Mouse (Mus musculus) limb, embryonic 10.5 days (tissue): Measurements from ENCODE around the gene Tbc1d30. TPM values are rescaled to one million over a fixed set of nuclear protein-coding genes. Genes with fewer than 3 reads are reported as not detected.

Experiments used
- DNase-seq: peaks from one replicate; pipeline ENCODE4 v3.0.0-alpha.2; 2017; ENCODE audit warnings: low spot score
- H3K27ac ChIP-seq: fragments of 300-500 bp; sonication (generic); 2 replicates; pipeline ENCODE4 v1.5.1; 2016; ENCODE audit warnings: mild to moderate bottlenecking
- H3K27me3 ChIP-seq: fragments of 300-500 bp; sonication (generic); 2 replicates; pipeline ENCODE4 v1.6.1; 2016; ENCODE audit warnings: low read depth, mild to moderate bottlenecking; ENCODE audit not compliant: poor library complexity, severe bottlenecking
- H3K36me3 ChIP-seq: fragments of 300-500 bp; sonication (generic); 2 replicates; pipeline ENCODE4 v1.6.1; 2016; ENCODE audit warnings: mild to moderate bottlenecking, moderate library complexity
- H3K4me1 ChIP-seq: fragments of 300-500 bp; sonication (generic); 2 replicates; pipeline ENCODE4 v1.6.1; 2016
- H3K4me3 ChIP-seq: fragments of 300-500 bp; sonication (generic); 2 replicates; pipeline ENCODE4 v1.5.1; 2016; ENCODE audit warnings: mild to moderate bottlenecking, moderate library complexity
- H3K9me3 ChIP-seq: fragments of 300-500 bp; sonication (generic); replicated peaks from 2 replicates; pipeline ENCODE4 v1.6.1; 2016; ENCODE audit warnings: mild to moderate bottlenecking
- WGBS: fragments of 180-500 bp; shearing (Covaris S2); methylation state at CpG from one replicate; pipeline ENCODE4 v1.1.7; 2016; 5-methylcytosine and 5-hydroxymethylcytosine counted together
- polyA plus RNA-seq: library from polyadenylated mRNA; unstranded; fragments of >200 nt; fragmentation: Nextera tagmentation; extraction: Ambion mirVana; gene quantifications from 2 replicates; pipeline ENCODE4 v1.2.1, GENCODE M21; 2016

The Tbc1d30 gene
- polyA plus RNA-seq, 1 experiment from 2014 or later = 0.50 TPM

GRCm38 (mm10) chr10:121316361-121316760, 34.7 kb downstream of the Tbc1d30 start:
- H3K4me3 ChIP-seq = no peak overlapping the region
- no peak for DNase-seq
- no peak overlapping the region for H3K27ac ChIP-seq
- WGBS = 89% methylated on average over 10 of the region's 10 CpGs
- H3K4me1 ChIP-seq = peaks cover 9% of the 10 kb centered on the region
- peaks cover 52% of the 10 kb centered on the region for H3K27me3 ChIP-seq
- no peaks in the 10 kb centered on the region for H3K9me3 ChIP-seq
- H3K36me3 ChIP-seq = no peaks in the 10 kb centered on the region

GRCm38 (mm10) chr10:121315321-121316283, 35.5 kb downstream of the Tbc1d30 start:
- H3K27me3 ChIP-seq = peaks cover 60% of the 10 kb centered on the region
- 28% methylated on average over 27 of the region's 27 CpGs for WGBS
- no peaks in the 10 kb centered on the region for H3K36me3 ChIP-seq
- DNase-seq = no peak
- H3K4me3 ChIP-seq = peak overlapping the region; percentile 31
- H3K4me1 ChIP-seq = peaks cover 16% of the 10 kb centered on the region
- H3K9me3 ChIP-seq = no peaks in the 10 kb centered on the region
- no peak overlapping the region for H3K27ac ChIP-seq

DNA sequence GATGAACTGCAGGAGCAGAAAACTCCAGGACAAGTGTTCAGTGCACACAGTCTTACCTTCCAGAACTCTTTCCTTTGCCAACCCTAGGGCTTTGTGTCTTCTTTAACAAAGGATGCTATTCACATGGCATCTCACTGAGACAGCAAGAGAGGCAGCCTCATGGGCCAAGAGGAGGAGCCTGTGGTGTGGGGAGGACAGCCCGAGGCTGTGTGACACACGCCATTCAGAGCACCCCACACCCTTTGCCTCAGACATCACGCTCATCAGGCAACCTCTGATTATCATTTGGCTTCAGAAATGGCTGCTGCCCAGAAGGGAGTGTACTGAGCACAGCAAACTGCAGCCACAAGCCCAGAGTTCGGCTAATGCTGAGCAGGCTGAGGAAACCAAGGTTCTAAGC, 36.9 kb downstream of the Tbc1d30 start:
- H3K9me3 ChIP-seq = no peaks in the 10 kb centered on the region
- DNase-seq = no peak
- WGBS = 55% methylated on average over 4 of the region's 4 CpGs
- peaks cover 28% of the 10 kb centered on the region for H3K4me1 ChIP-seq
- no peak overlapping the region for H3K4me3 ChIP-seq
- H3K27ac ChIP-seq = no peak overlapping the region
- H3K27me3 ChIP-seq = peaks cover 74% of the 10 kb centered on the region
- H3K36me3 ChIP-seq = no peaks in the 10 kb centered on the region

DNA sequence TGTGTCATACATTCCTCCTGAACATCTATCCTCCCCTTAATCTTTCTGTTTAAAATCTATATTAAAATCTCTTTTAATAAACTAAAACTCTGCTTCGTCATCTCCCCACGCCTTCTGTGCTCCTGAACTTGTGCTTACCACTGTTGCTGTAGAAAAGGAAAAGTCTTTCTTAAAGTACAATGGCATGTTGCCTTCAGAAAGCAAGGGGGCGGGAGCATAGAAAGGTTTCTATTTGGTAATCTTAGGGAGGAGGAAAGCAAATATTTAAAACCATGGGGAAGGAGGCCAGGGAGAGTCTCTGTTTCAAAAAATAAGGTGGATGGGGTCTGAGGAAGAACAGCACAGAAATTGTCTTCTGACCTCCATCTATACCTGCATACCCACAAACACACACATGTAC, 38.0 kb downstream of the Tbc1d30 start:
- DNase-seq = no peak
- peaks cover 85% of the 10 kb centered on the region for H3K27me3 ChIP-seq
- H3K36me3 ChIP-seq = no peaks in the 10 kb centered on the region
- WGBS = 90% methylated on average over 3 of the region's 3 CpGs
- peaks cover 28% of the 10 kb centered on the region for H3K4me1 ChIP-seq
- no peaks in the 10 kb centered on the region for H3K9me3 ChIP-seq
- H3K27ac ChIP-seq = no peak overlapping the region
- H3K4me3 ChIP-seq = no peak overlapping the region

GRCm38 (mm10) chr10:121310511-121311221, 40.4 kb downstream of the Tbc1d30 start:
- Histone ChIP-seq H3K27me3 (peaks cover 83% of the 10 kb centered on the region), H3K36me3 (no peaks in the 10 kb centered on the region), H3K27ac (peak overlapping the region; percentile 58), H3K4me1 (peaks cover 32% of the 10 kb centered on the region), H3K9me3 (no peaks in the 10 kb centered on the region), H3K4me3 (peak overlapping the region; percentile 74)
- DNase-seq = peak; percentile 74
- WGBS = under 1% methylated on average over 77 of the region's 77 CpGs

DNA sequence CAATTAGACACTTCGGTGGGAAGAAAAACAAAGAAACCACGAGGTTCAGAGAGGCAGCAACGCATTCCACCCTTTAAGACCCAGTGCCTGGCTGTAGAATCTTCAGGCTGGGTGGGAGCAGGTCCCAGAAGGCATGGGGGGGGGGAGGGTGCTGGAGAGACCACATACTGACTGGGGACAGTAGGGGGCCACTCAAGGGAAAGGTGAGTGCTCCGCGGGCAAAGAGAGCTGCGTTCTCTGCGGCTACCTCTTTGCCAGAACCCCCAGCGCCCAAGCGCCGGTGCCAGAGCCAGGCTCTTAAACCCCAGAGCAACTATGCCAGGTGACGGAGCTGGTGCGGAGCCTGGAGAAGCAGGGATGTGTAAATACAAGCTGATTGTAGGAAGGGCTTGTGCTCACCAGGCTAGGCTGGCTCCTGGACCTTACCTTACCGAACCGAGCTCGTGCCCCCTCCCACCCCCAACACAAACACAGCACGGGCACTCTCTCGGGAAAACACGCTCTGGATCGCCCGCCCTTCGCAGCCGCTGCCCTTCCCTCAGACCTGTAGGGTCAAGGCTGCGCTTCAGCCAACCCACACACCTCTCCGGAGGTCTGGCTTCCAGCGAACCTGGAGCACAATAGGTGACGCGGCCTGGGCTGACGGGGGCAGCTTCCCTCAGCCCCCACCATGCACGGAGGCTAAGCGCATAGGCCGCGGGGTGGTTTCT, 41.1 kb downstream of the Tbc1d30 start:
- peaks cover 31% of the 10 kb centered on the region for H3K4me1 ChIP-seq
- under 1% methylated on average over 32 of the region's 32 CpGs for WGBS
- H3K36me3 ChIP-seq = no peaks in the 10 kb centered on the region
- peak overlapping the region; percentile 74 for H3K4me3 ChIP-seq
- H3K27me3 ChIP-seq = peaks cover 76% of the 10 kb centered on the region
- peak; percentile 56 for DNase-seq
- H3K27ac ChIP-seq = peak overlapping the region; percentile 58; the same call in 1 of the 2 replicates
- H3K9me3 ChIP-seq = no peaks in the 10 kb centered on the region

DNA sequence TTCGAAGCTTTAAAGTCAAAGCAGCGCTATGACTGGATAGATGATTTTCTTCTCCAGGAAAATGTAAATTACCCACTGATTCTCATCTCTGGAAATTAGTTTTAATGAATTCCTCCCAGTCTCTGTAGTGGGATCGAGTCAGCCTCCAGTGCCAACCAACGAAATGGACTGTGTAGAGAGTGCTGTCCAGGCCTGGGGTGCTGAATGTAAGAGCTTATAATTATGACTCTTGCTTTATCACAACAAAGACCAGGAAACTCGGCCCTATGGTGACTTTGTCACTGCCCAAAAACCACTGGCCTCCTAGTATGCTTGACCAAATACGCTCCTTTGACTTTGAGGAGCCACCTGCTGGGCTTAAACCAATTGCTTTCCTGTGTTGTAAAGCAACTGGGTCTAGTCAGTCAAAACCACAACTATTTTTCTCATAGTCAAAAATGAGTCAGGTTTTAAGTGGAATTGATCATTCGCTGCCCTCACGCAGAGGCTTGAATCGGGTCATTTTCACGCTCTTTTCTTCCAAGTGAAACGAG, 41.9 kb downstream of the Tbc1d30 start:
- 24% methylated on average over 11 of the region's 11 CpGs for WGBS
- no peaks in the 10 kb centered on the region for H3K9me3 ChIP-seq
- DNase-seq = peak; percentile 61
- H3K4me3 ChIP-seq = no peak overlapping the region
- no peaks in the 10 kb centered on the region for H3K36me3 ChIP-seq
- peaks cover 31% of the 10 kb centered on the region for H3K4me1 ChIP-seq
- no peak overlapping the region for H3K27ac ChIP-seq
- H3K27me3 ChIP-seq = peaks cover 68% of the 10 kb centered on the region

GRCm38 (mm10) chr10:121305441-121305840, 45.6 kb downstream of the Tbc1d30 start:
- WGBS = 26% methylated on average over 5 of the region's 5 CpGs
- no peak overlapping the region for H3K4me3 ChIP-seq
- no peaks in the 10 kb centered on the region for H3K9me3 ChIP-seq
- H3K27me3 ChIP-seq = peaks cover 31% of the 10 kb centered on the region
- no peaks in the 10 kb centered on the region for H3K36me3 ChIP-seq
- DNase-seq = no peak
- peaks cover 23% of the 10 kb centered on the region for H3K4me1 ChIP-seq
- no peak overlapping the region for H3K27ac ChIP-seq

DNA sequence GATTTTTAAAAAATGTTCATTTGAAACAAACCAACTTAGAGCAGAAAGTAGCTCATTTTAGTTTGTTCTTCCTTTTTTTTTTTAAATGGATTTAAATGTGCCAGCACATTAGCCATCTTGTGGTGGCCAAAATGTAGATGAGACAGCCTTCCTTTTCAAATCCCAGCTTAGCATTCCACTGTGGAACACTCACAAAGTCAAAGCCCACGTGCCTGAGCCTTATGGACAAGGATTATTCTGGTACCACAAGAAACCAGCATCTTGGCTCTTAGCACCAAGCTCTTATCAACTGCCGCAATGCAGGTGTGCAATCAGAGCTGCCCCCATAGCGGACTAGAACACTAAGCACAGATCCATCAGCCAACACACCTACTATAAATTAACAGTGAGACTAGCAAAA, 47.5 kb downstream of the Tbc1d30 start:
- Histone ChIP-seq H3K27ac (no peak overlapping the region), H3K36me3 (no peaks in the 10 kb centered on the region), H3K9me3 (no peaks in the 10 kb centered on the region), H3K27me3 (peaks cover 12% of the 10 kb centered on the region), H3K4me3 (no peak overlapping the region), H3K4me1 (peaks cover 13% of the 10 kb centered on the region)
- WGBS = 89% methylated on average over 3 of the region's 3 CpGs
- DNase-seq = no peak

DNA sequence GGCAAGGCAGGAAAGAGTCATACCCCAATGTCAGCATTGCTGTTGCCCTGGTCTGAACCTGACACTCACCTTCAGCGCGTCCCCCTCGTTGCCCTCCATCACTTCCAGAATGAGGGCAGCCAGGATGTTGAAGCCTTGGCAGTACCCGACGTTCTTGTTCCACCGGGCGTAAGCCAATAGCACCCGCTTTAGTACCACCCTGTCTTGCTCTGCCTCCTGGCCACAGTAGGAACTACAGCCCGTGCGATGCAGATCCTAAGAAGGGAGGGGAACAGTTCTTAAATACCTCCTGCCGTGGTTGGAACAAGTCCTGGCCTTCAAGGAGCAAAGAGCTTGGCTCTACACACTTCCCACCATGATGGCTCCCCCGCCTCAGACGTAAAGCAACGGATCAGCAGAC, 49.2 kb downstream of the Tbc1d30 start:
- Histone ChIP-seq H3K4me3 (no peak overlapping the region), H3K27me3 (no peaks in the 10 kb centered on the region), H3K36me3 (no peaks in the 10 kb centered on the region), H3K9me3 (no peaks in the 10 kb centered on the region), H3K4me1 (peaks cover 23% of the 10 kb centered on the region), H3K27ac (no peak overlapping the region)
- WGBS = 78% methylated on average over 14 of the region's 14 CpGs
- no peak for DNase-seq

GRCm38 (mm10) chr10:121300659-121301058, 50.4 kb downstream of the Tbc1d30 start:
- H3K36me3 ChIP-seq = no peaks in the 10 kb centered on the region
- 75% methylated on average over 7 of the region's 7 CpGs for WGBS
- no peak for DNase-seq
- no peak overlapping the region for H3K4me3 ChIP-seq
- H3K9me3 ChIP-seq = no peaks in the 10 kb centered on the region
- H3K4me1 ChIP-seq = peaks cover 15% of the 10 kb centered on the region
- H3K27me3 ChIP-seq = no peaks in the 10 kb centered on the region
- no peak overlapping the region for H3K27ac ChIP-seq

- no peak for DNase-seq
- WGBS = 41% methylated on average over 25 of the region's 25 CpGs
- no peaks in the 10 kb centered on the region for H3K36me3 ChIP-seq
- no peaks in the 10 kb centered on the region for H3K9me3 ChIP-seq
- H3K4me1 ChIP-seq = peaks cover 11% of the 10 kb centered on the region
- H3K4me3 ChIP-seq = peak overlapping the region; percentile 35
- H3K27ac ChIP-seq = peak overlapping the region; percentile 71
- no peaks in the 10 kb centered on the region for H3K27me3 ChIP-seq
Measured at GRCm38 (mm10) chr10:121297054-121297701, 53.9 kb downstream of the Tbc1d30 start.
